Mouse (Mus musculus) brain, embryonic 14.5 days (tissue): Measurements from ENCODE around the gene Macrod2.

Experiments used
- CTCF ChIP-seq: fragments of 200-500 bp; IDR thresholded peaks from 2 replicates; pipeline ENCODE4 v1.5.1; 2012; ENCODE audit warnings: inconsistent platforms, mild to moderate bottlenecking, moderate library complexity, borderline replicate concordance; ENCODE audit not compliant: insufficient read depth, insufficient read length; ENCODE audit errors: extremely low read depth
- POLR2A ChIP-seq: fragments of 200-500 bp; IDR thresholded peaks from 2 replicates; pipeline ENCODE4 v1.6.1; 2012; ENCODE audit warnings: mild to moderate bottlenecking, inconsistent platforms, borderline replicate concordance; ENCODE audit not compliant: poor library complexity, insufficient read depth, insufficient read length, severe bottlenecking; ENCODE audit errors: extremely low read depth

- TF ChIP-seq CTCF: no peak
- TF ChIP-seq POLR2A: no peak
These were observed 996.1 kb downstream of the Macrod2 start for GRCm38 (mm10) chr2:141391229-141391628.
